Mouse (Mus musculus): ENCODE data around the gene Ttc3.
A peak's percentile ranks its signal among the peaks of the same experiment; 100 is the strongest.
"Not testable (repeated sequence)": the region's sequence is repeated elsewhere in the genome, so short reads cannot be mapped to it uniquely, and the experiment has no call there.

Ttc3 gene

GRCm38 (mm10) chr16:94414151-94414550 is 43.7 kb downstream of the Ttc3 start:
- DNase-seq (ENCODE audit: extremely low read depth, insufficient read length, low spot score), result no peak

GRCm38 (mm10) chr16:94420498-94420897 is 50.1 kb downstream of the Ttc3 start:
- DNase-seq (ENCODE audit: extremely low read depth, insufficient read length, low spot score), result no peak

GRCm38 (mm10) chr16:94428948-94429347 is 58.5 kb downstream of the Ttc3 start:
- no peak for DNase-seq (ENCODE audit: extremely low read depth, insufficient read length, low spot score)

GRCm38 (mm10) chr16:94435495-94436234 is 65.2 kb downstream of the Ttc3 start:
- peak; percentile 64 for DNase-seq (ENCODE audit: extremely low read depth, insufficient read length, low spot score)

GRCm38 (mm10) chr16:94436801-94437200 is 66.4 kb downstream of the Ttc3 start:
- DNase-seq (ENCODE audit: extremely low read depth, insufficient read length, low spot score), result no peak

- no peak for DNase-seq (ENCODE audit: extremely low read depth, insufficient read length, low spot score)
Observed at GRCm38 (mm10) chr16:94441361-94441760, 70.9 kb downstream of the Ttc3 start.

GRCm38 (mm10) chr16:94449151-94449550 is 78.7 kb downstream of the Ttc3 start:
- DNase-seq (ENCODE audit: extremely low read depth, insufficient read length, low spot score), result no peak

- no peak for DNase-seq (ENCODE audit: extremely low read depth, insufficient read length, low spot score)
Observed at GRCm38 (mm10) chr16:94449632-94450031, 79.2 kb downstream of the Ttc3 start.

- DNase-seq (ENCODE audit: extremely low read depth, insufficient read length, low spot score), result no peak
Observed at GRCm38 (mm10) chr16:94451545-94452488, 81.4 kb downstream of the Ttc3 start.

- DNase-seq (ENCODE audit: extremely low read depth, insufficient read length, low spot score), result peak; percentile 35
Observed at GRCm38 (mm10) chr16:94452768-94453167, 82.3 kb downstream of the Ttc3 start.

- DNase-seq (ENCODE audit: extremely low read depth, insufficient read length, low spot score), result no peak
Observed at GRCm38 (mm10) chr16:94454146-94454545, 83.7 kb downstream of the Ttc3 start.

- no peak for DNase-seq (ENCODE audit: extremely low read depth, insufficient read length, low spot score)
Observed at GRCm38 (mm10) chr16:94464067-94464466, 93.6 kb downstream of the Ttc3 start.

- no peak for DNase-seq (ENCODE audit: extremely low read depth, insufficient read length, low spot score)
Observed at GRCm38 (mm10) chr16:94465900-94466299, 95.5 kb downstream of the Ttc3 start.

GRCm38 (mm10) chr16:94466317-94466716 is 95.9 kb downstream of the Ttc3 start:
- DNase-seq (ENCODE audit: extremely low read depth, insufficient read length, low spot score), result not testable (repeated sequence)

- no peak for DNase-seq (ENCODE audit: extremely low read depth, insufficient read length, low spot score)
Observed at GRCm38 (mm10) chr16:94467337-94468055, 97.1 kb downstream of the Ttc3 start.

GRCm38 (mm10) chr16:94468391-94468790 is 98.0 kb downstream of the Ttc3 start:
- DNase-seq (ENCODE audit: extremely low read depth, insufficient read length, low spot score), result no peak

GRCm38 (mm10) chr16:94472515-94472951 is 102.1 kb downstream of the Ttc3 start:
- peak; percentile 79 for DNase-seq (ENCODE audit: extremely low read depth, insufficient read length, low spot score)

GRCm38 (mm10) chr16:94473086-94473822 is 102.8 kb downstream of the Ttc3 start:
- DNase-seq (ENCODE audit: extremely low read depth, insufficient read length, low spot score), result no peak

- DNase-seq (ENCODE audit: extremely low read depth, insufficient read length, low spot score), result no peak
Observed at GRCm38 (mm10) chr16:94484752-94485535, 114.5 kb downstream of the Ttc3 start.
